Mouse (Mus musculus): ENCODE results near the gene Fancg. TPM values are rescaled to one million over a fixed set of nuclear protein-coding genes. Genes with fewer than 3 reads are reported as not detected.

Gene Fancg
- polyA plus RNA-seq, 1 experiment, result 2.6 TPM

- H3K27me3 ChIP-seq (ENCODE audit: control insufficient read depth, insufficient read depth, insufficient read length), result peaks cover 16% of the 10 kb centered on the region
- no peak for TF ChIP-seq SRF (IDR thresholded peaks at IDR 0.05; ENCODE audit: control insufficient read depth, insufficient read length, low read depth)
- no peak for TF ChIP-seq USF1 (IDR thresholded peaks at IDR 0.05; ENCODE audit: low read depth)
- no peak for TF ChIP-seq POLR2A (IDR thresholded peaks at IDR 0.05; ENCODE audit: insufficient read length, low read depth)
- no peak for TF ChIP-seq MYOG (IDR thresholded peaks at IDR 0.05; ENCODE audit: control insufficient read depth in 1 of 3, insufficient read depth in 1 of 3, insufficient read length in 2 of 3, low read depth in 2 of 3)
- no peak for TF ChIP-seq MAX (IDR thresholded peaks at IDR 0.05; ENCODE audit: low read depth)
- H3K36me3 ChIP-seq (ENCODE audit: control insufficient read depth, insufficient read depth), result no peaks in the 10 kb centered on the region
- H3ac ChIP-seq (ENCODE audit: control insufficient read depth, insufficient read length), result no peak overlapping the region
- no peak overlapping the region for H3K4me2 ChIP-seq (ENCODE audit: low read depth)
- H3K79me2 ChIP-seq (ENCODE audit: control insufficient read depth, insufficient read depth), result no peaks in the 10 kb centered on the region
- no peak overlapping the region for H3K4me3 ChIP-seq
These were observed 47.3 kb upstream of the Fancg start for GRCm38 (mm10) chr4:43057654-43058053.

DNA sequence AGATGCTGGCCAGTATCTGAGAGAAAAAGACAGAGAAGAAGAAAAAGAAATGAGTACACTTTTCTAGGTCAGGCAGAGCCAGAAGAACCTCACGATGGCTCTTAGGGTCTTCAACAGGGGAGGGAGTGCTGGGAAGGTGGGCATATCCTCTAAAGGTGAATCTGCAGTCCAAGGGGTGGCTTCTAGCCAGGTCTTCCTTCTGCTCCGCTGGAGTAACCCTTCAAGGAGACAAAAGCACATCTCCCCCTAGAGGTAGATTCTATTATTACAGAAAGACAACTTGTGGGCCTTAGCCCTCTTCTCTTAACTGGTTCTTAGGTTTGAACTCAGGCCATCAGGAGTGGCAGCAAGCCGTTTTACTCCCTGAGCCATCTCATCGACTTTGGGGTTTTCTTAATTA, 42.3 kb upstream of the Fancg start:
- no peak for TF ChIP-seq TCF12 (IDR thresholded peaks at IDR 0.05; ENCODE audit: insufficient read depth, poor library complexity, severe bottlenecking)
- TF ChIP-seq USF1 (IDR thresholded peaks at IDR 0.05; ENCODE audit: low read depth), result no peak
- no peak for TF ChIP-seq POLR2AphosphoS2 (IDR thresholded peaks at IDR 0.05; ENCODE audit: insufficient read length, low read depth)
- no peak overlapping the region for H3K4me3 ChIP-seq

GRCm38 (mm10) chr4:43047231-43047630, 36.9 kb upstream of the Fancg start:
- H3K79me2 ChIP-seq (ENCODE audit: control insufficient read depth, insufficient read depth), result no peaks in the 10 kb centered on the region
- H3ac ChIP-seq (ENCODE audit: control insufficient read depth, insufficient read length), result no peak overlapping the region
- H3K4me3 ChIP-seq, result no peak overlapping the region
- peak overlapping the region; percentile 63 for H3K4me2 ChIP-seq (ENCODE audit: low read depth)
- H3K27me3 ChIP-seq (ENCODE audit: control insufficient read depth, insufficient read depth, insufficient read length), result no peaks in the 10 kb centered on the region
- TF ChIP-seq TCF12 (IDR thresholded peaks at IDR 0.05; ENCODE audit: insufficient read depth, poor library complexity, severe bottlenecking) (no peak), CEBPB (IDR thresholded peaks at IDR 0.05; ENCODE audit: insufficient read depth, poor library complexity, severe bottlenecking) (no peak)
- H3K36me3 ChIP-seq (ENCODE audit: control insufficient read depth, insufficient read depth), result no peaks in the 10 kb centered on the region

More for the DNA sequence above, 42.3 kb upstream of the Fancg start:
- Histone ChIP-seq H3K79me2 (ENCODE audit: control insufficient read depth, insufficient read depth) (no peaks in the 10 kb centered on the region), H3K4me2 (ENCODE audit: low read depth) (no peak overlapping the region), H3K27me3 (ENCODE audit: control insufficient read depth, insufficient read depth, insufficient read length) (no peaks in the 10 kb centered on the region), H3ac (ENCODE audit: control insufficient read depth, insufficient read length) (no peak overlapping the region), H3K36me3 (ENCODE audit: control insufficient read depth, insufficient read depth) (no peaks in the 10 kb centered on the region)

DNA sequence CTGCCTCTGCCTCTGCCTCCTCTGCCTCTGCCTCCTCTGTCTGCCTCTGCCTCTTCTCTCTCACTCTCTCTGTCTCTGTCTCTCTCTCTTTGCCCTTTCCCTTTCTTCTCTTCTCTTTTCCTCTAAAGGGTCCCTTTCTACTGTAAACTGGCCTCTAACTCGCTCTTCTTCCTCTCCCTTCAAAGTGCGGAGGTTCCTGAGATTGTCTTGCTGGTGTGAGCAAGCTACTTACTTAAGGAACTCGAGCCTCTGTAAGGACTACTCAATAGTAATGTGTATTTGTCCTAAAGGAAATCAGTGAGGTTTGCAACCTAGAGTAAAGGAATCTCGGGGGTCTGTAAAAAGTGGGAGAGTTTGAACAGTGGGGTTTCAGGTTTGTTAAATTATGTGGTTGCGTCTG, 36.3 kb upstream of the Fancg start:
- TF ChIP-seq REST (IDR thresholded peaks at IDR 0.05; ENCODE audit: insufficient read depth, insufficient read length), result no peak
- TF ChIP-seq TCF3 (IDR thresholded peaks at IDR 0.05; ENCODE audit: insufficient read length, low read depth), result no peak
- H3K4me3 ChIP-seq, result peak overlapping the region; percentile 28
- H3ac ChIP-seq (ENCODE audit: control insufficient read depth, insufficient read length), result no peak overlapping the region
- H3K27me3 ChIP-seq (ENCODE audit: control insufficient read depth, insufficient read depth, insufficient read length), result no peaks in the 10 kb centered on the region
- H3K4me2 ChIP-seq (ENCODE audit: low read depth), result peak overlapping the region; percentile 63
- no peaks in the 10 kb centered on the region for H3K36me3 ChIP-seq (ENCODE audit: control insufficient read depth, insufficient read depth)
- H3K79me2 ChIP-seq (ENCODE audit: control insufficient read depth, insufficient read depth), result no peaks in the 10 kb centered on the region

- Histone ChIP-seq H3K4me2 (ENCODE audit: low read depth) (peak within 1 kb of the TSS; percentile 79), H3K79me2 (ENCODE audit: control insufficient read depth, insufficient read depth) (no peaks in the 10 kb centered on the region), H3K36me3 (ENCODE audit: control insufficient read depth, insufficient read depth) (no peaks in the 10 kb centered on the region), H3K4me3 (peak within 1 kb of the TSS; percentile 28), H3K27me3 (ENCODE audit: control insufficient read depth, insufficient read depth, insufficient read length) (no peaks in the 10 kb centered on the region), H3ac (ENCODE audit: control insufficient read depth, insufficient read length) (no peak within 1 kb of the TSS)
- no peak for TF ChIP-seq TCF3 (IDR thresholded peaks at IDR 0.05; ENCODE audit: insufficient read length, low read depth)
- peak; percentile 16 for TF ChIP-seq USF1 (IDR thresholded peaks at IDR 0.05; ENCODE audit: low read depth)
- TF ChIP-seq E2F4 (IDR thresholded peaks at IDR 0.05; ENCODE audit: insufficient read depth), result no peak
These were observed 35.5 kb upstream of the Fancg start, which contains the start of gene Fam214b for GRCm38 (mm10) chr4:43045659-43046302. Fam214b (minus strand) TSS chr4:43046220.

DNA sequence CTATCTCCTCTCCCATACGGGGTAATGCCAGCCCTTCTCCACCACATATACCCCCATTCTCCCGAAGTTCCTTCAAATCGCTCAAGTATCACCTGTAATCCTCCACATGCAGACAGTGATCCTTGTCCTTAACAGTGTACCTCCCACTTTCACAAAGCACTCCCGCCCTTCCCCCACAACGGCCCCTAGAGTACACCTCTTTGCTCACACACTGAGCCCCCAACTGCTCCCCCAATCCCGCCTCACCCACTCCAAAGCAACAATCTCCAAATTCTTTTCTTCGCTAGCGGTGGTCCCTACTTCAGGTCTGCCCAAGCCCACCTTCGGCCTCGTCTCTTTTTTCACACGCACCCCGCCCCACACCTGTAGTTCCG, 35.0 kb upstream of the Fancg start:
- H3K79me2 ChIP-seq (ENCODE audit: control insufficient read depth, insufficient read depth), result no peaks in the 10 kb centered on the region
- TF ChIP-seq CEBPB (IDR thresholded peaks at IDR 0.05; ENCODE audit: insufficient read depth, poor library complexity, severe bottlenecking), result no peak
- no peak for TF ChIP-seq POLR2A (IDR thresholded peaks at IDR 0.05; ENCODE audit: insufficient read length, low read depth)
- no peak for TF ChIP-seq MYOG (IDR thresholded peaks at IDR 0.05; ENCODE audit: control insufficient read depth in 1 of 3, insufficient read depth in 1 of 3, insufficient read length in 2 of 3, low read depth in 2 of 3)
- no peak for TF ChIP-seq SRF (IDR thresholded peaks at IDR 0.05; ENCODE audit: control insufficient read depth, insufficient read length, low read depth)
- no peak for TF ChIP-seq POLR2AphosphoS2 (IDR thresholded peaks at IDR 0.05; ENCODE audit: insufficient read length, low read depth)
- no peak for TF ChIP-seq REST (IDR thresholded peaks at IDR 0.05; ENCODE audit: insufficient read depth, insufficient read length)
- no peak for TF ChIP-seq E2F4 (IDR thresholded peaks at IDR 0.05; ENCODE audit: insufficient read depth)

More for the DNA sequence above, 35.0 kb upstream of the Fancg start:
- Histone ChIP-seq H3K36me3 (ENCODE audit: control insufficient read depth, insufficient read depth) (no peaks in the 10 kb centered on the region), H3K27me3 (ENCODE audit: control insufficient read depth, insufficient read depth, insufficient read length) (no peaks in the 10 kb centered on the region), H3K4me2 (ENCODE audit: low read depth) (peak overlapping the region; percentile 79), H3K4me3 (peak overlapping the region; percentile 28), H3ac (ENCODE audit: control insufficient read depth, insufficient read length) (no peak overlapping the region)

Measured in myocyte (in vitro differentiated cells).